Mouse (Mus musculus): ENCODE measurements around the gene Kcnn3. TPM values are rescaled to one million over a fixed set of nuclear protein-coding genes. Genes with fewer than 3 reads are reported as not detected.

Gene Kcnn3
- polyA plus RNA-seq, 2 experiments: 0.03 TPM; not detected in 1

DNA sequence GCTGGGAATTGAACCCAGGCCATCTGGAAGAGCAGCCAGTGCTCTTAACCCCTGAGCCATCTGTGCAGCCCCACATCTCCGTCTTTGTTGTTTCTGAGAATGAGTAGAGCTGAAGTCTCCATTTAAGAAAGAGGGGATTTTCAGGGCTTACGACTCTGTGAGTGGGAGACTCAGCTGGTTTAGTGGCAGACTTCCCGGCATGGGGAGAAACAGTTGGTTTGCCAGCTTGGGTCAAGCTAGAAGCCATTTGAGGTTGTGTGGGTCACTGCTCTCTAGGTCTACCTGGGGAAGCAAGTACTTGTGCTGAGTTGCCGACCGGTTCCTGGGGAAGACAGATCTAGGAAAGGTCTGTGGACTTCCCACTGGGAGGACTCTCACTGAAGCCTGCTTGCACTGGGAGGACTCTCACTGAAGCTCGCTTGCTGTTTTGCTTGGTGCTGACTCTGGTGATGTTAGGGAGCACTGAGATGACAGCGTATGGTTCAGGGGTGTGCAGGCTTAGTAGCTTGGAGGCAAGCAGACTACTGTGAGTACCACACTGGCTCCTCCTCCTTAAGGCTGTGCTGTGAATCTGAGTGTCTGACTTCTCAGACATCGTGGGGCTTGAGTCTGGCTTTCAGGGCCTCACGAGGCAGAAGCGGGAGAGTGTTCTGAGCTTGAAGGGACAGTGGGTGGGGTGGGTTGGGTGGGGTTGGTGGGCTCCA is 19.2 kb downstream of the Kcnn3 start:
- H3K4me1 ChIP-seq (replicated peaks; ENCODE audit: control insufficient read depth in 2 of 2, insufficient read depth in 2 of 2, low read length in 1 of 2): no peaks in the 10 kb centered on the region; a peak in 1 of 4 replicates
- no peaks in the 10 kb centered on the region for H3K9me3 ChIP-seq (ENCODE audit: control insufficient read depth, low read length)
- H3K4me2 ChIP-seq (ENCODE audit: low read depth): no peak overlapping the region
- no peak overlapping the region for H3K27ac ChIP-seq
- H3K9ac ChIP-seq (replicated peaks): no peak overlapping the region
- H3K4me3 ChIP-seq (ENCODE audit: insufficient read depth in 1 of 2, low read depth in 2 of 2, low read length in 2 of 2): no peak overlapping the region
- WGBS (ENCODE audit: insufficient replicate concordance): 46% methylated on average over 10 of the region's 10 CpGs
- DNase-seq (ENCODE audit: low read depth in 3 of 3, low spot score in 3 of 3) (no peak), ATAC-seq (ENCODE audit: insufficient read depth) (no peak)
- TF ChIP-seq EP300 (IDR thresholded peaks at IDR 0.05; ENCODE audit: low read depth) (no peak), CTCF (IDR thresholded peaks at IDR 0.05; ENCODE audit: low read depth) (no peak)
- H3K36me3 ChIP-seq (replicated peaks; ENCODE audit: control insufficient read depth, insufficient read depth, low read depth): no peaks in the 10 kb centered on the region
- no peaks in the 10 kb centered on the region for H3K27me3 ChIP-seq (ENCODE audit: control insufficient read depth, insufficient read depth, low read length)

DNA sequence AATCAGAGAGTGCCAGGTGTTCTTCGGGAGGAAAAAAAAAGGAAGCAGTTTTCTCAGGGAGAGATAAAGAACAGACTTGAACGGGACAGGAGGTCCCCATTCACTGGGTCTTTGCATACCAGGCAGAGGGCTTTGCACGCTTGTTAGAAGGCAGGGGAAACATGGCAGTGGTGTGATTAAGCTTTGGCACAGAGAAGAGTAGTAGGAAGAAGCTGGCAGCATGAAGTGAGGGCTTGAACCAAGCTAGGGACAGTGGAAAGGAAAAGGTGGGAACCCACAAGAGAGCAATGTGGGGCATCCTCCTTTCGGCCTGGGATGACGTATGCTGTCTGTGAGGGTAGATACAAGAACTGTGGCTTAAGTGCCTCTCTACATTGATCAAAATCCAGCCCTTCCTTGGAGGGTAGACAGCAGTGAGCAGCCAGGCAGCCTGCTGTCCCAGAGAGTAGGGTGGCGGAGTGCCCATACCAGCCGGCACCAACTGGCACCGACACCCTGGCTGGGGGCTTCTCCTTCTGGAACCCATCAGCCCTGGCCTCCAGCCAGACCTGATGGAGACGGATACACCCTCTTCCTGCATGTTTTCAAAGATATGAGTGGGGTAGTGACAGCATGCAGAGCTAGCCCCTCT is 19.9 kb downstream of the Kcnn3 start:
- H3K27ac ChIP-seq: no peak overlapping the region
- TF ChIP-seq CTCF (IDR thresholded peaks at IDR 0.05; ENCODE audit: low read depth): no peak
- TF ChIP-seq EP300 (IDR thresholded peaks at IDR 0.05; ENCODE audit: low read depth): no peak
- DNase-seq (ENCODE audit: low read depth in 3 of 3, low spot score in 3 of 3) (no peak), ATAC-seq (ENCODE audit: insufficient read depth) (no peak)
- no peak overlapping the region for H3K9ac ChIP-seq (replicated peaks)
- WGBS (ENCODE audit: insufficient replicate concordance): 28% methylated on average over 9 of the region's 9 CpGs
- no peak overlapping the region for H3K4me2 ChIP-seq (ENCODE audit: low read depth)
- H3K4me1 ChIP-seq (replicated peaks; ENCODE audit: control insufficient read depth in 2 of 2, insufficient read depth in 2 of 2, low read length in 1 of 2): no peaks in the 10 kb centered on the region; a peak in 1 of 4 replicates
- H3K27me3 ChIP-seq (ENCODE audit: control insufficient read depth, insufficient read depth, low read length): no peaks in the 10 kb centered on the region
- H3K9me3 ChIP-seq (ENCODE audit: control insufficient read depth, low read length): no peaks in the 10 kb centered on the region
- H3K36me3 ChIP-seq (replicated peaks; ENCODE audit: control insufficient read depth, insufficient read depth, low read depth): no peaks in the 10 kb centered on the region
- H3K4me3 ChIP-seq (ENCODE audit: insufficient read depth in 1 of 2, low read depth in 2 of 2, low read length in 2 of 2): no peak overlapping the region

DNA sequence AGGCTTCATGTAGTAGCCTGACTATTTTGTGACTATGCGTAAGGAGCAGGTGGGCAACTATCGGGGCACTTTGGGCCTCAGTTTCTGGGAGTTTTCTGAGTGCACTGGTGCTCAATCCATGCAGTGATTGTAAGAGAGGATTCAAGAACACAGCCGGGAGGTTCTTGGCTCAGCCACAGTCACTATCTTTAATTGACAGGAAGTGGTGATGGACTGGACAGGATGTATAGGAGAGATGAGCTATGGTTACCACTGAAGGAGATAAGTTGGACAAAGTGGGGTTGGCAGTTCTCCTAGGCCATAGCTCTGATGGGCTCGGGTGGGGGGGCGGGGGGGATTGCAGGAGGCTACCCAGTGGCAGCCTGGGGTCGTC is 20.4 kb downstream of the Kcnn3 start:
- H3K27me3 ChIP-seq (ENCODE audit: control insufficient read depth, insufficient read depth, low read length): no peaks in the 10 kb centered on the region
- TF ChIP-seq CTCF (IDR thresholded peaks at IDR 0.05; ENCODE audit: low read depth) (no peak), EP300 (IDR thresholded peaks at IDR 0.05; ENCODE audit: low read depth) (no peak)
- no peaks in the 10 kb centered on the region for H3K36me3 ChIP-seq (replicated peaks; ENCODE audit: control insufficient read depth, insufficient read depth, low read depth)
- no peak overlapping the region for H3K27ac ChIP-seq
- H3K4me1 ChIP-seq (replicated peaks; ENCODE audit: control insufficient read depth in 2 of 2, insufficient read depth in 2 of 2, low read length in 1 of 2): no peaks in the 10 kb centered on the region; a peak in 1 of 4 replicates
- ATAC-seq (ENCODE audit: insufficient read depth): no peak
- whole genome bisulfite sequencing (ENCODE audit: insufficient replicate concordance): 36% methylated on average over 6 of the region's 6 CpGs
- H3K9ac ChIP-seq (replicated peaks): no peak overlapping the region
- no peak overlapping the region for H3K4me2 ChIP-seq (ENCODE audit: low read depth)
- no peaks in the 10 kb centered on the region for H3K9me3 ChIP-seq (ENCODE audit: control insufficient read depth, low read length)
- no peak overlapping the region for H3K4me3 ChIP-seq (ENCODE audit: insufficient read depth in 1 of 2, low read depth in 2 of 2, low read length in 2 of 2)
- DNase-seq (ENCODE audit: low read depth in 3 of 3, low spot score in 3 of 3): no peak

DNA sequence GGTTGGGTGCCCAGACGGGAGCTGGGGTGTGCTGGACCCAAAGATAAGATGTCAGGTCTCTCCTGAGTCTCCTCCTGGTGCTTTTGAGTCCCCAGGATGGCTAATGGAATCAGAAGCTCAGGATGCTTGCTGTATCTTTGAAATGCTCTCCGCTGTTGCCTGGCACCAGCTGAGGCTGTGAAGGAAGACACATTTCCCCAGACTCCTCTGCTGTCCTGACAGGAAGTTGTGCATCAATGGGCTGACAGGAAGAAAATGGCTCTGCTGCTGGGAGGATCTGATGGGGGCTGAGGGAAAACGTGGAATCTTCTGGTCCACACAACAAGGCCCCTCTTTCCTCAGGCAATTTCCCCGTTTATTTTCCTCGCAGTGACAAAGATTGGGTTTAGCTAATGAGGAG is 27.0 kb downstream of the Kcnn3 start:
- WGBS (ENCODE audit: insufficient replicate concordance): 14% methylated on average over 5 of the region's 5 CpGs
- ATAC-seq (ENCODE audit: insufficient read depth) (no peak), DNase-seq (ENCODE audit: low read depth in 3 of 3, low spot score in 3 of 3) (no peak)
- Histone ChIP-seq H3K27me3 (ENCODE audit: control insufficient read depth, insufficient read depth, low read length) (no peaks in the 10 kb centered on the region), H3K4me1 (replicated peaks; ENCODE audit: control insufficient read depth in 2 of 2, insufficient read depth in 2 of 2, low read length in 1 of 2) (no peaks in the 10 kb centered on the region), H3K4me2 (ENCODE audit: low read depth) (no peak overlapping the region), H3K27ac (no peak overlapping the region), H3K9me3 (ENCODE audit: control insufficient read depth, low read length) (no peaks in the 10 kb centered on the region), H3K36me3 (replicated peaks; ENCODE audit: control insufficient read depth, insufficient read depth, low read depth) (no peaks in the 10 kb centered on the region), H3K4me3 (ENCODE audit: insufficient read depth in 1 of 2, low read depth in 2 of 2, low read length in 2 of 2) (no peak overlapping the region), H3K9ac (replicated peaks) (no peak overlapping the region)
- no peak for TF ChIP-seq EP300 (IDR thresholded peaks at IDR 0.05; ENCODE audit: low read depth)
- no peak for TF ChIP-seq CTCF (IDR thresholded peaks at IDR 0.05; ENCODE audit: low read depth)

DNA sequence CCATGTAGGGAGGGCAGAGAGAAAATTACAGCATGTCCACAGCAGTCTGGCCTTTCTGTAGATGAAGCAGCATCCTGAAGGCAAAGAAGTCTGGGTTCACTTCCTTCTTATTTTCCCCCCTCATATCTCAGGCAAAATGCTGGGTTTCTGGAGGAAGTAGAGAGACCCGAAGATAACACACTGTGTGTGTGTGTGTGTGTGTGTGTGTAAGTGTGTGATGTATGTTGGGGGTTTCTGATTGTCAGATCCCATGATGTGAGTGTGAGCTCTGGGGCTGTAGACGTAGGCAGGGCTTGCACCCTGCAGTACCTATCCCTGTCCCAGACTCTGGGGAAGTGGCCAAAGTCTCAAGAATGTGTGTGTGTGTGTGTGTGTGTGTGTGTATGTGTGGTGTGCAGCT is 28.8 kb downstream of the Kcnn3 start:
- H3K4me2 ChIP-seq (ENCODE audit: low read depth): no peak overlapping the region
- H3K9ac ChIP-seq (replicated peaks): no peak overlapping the region
- no peaks in the 10 kb centered on the region for H3K27me3 ChIP-seq (ENCODE audit: control insufficient read depth, insufficient read depth, low read length)
- no peak for DNase-seq (ENCODE audit: low read depth in 3 of 3, low spot score in 3 of 3)
- no peaks in the 10 kb centered on the region for H3K36me3 ChIP-seq (replicated peaks; ENCODE audit: control insufficient read depth, insufficient read depth, low read depth)
- H3K9me3 ChIP-seq (ENCODE audit: control insufficient read depth, low read length): no peaks in the 10 kb centered on the region
- peaks cover 0 to 7% of the 10 kb centered on the region in 2 experiments; a peak in 2 of 4 replicates for H3K4me1 ChIP-seq (replicated peaks; ENCODE audit: control insufficient read depth in 2 of 2, insufficient read depth in 2 of 2, low read length in 1 of 2)
- H3K27ac ChIP-seq: no peak overlapping the region
- WGBS (ENCODE audit: insufficient replicate concordance): 12% methylated on average over 2 of the region's 2 CpGs
- no peak overlapping the region for H3K4me3 ChIP-seq (ENCODE audit: insufficient read depth in 1 of 2, low read depth in 2 of 2, low read length in 2 of 2)
- TF ChIP-seq CTCF (IDR thresholded peaks at IDR 0.05; ENCODE audit: low read depth) (no peak), EP300 (IDR thresholded peaks at IDR 0.05; ENCODE audit: low read depth) (no peak)
- no peak for ATAC-seq (ENCODE audit: insufficient read depth)
